Mouse (Mus musculus): ENCODE data around the gene Hspa4. TPM values are rescaled to one million over a fixed set of nuclear protein-coding genes. Genes with fewer than 3 reads are reported as not detected.
A peak's percentile ranks its signal among the peaks of the same experiment; 100 is the strongest.
"Not testable (repeated sequence)": the region's sequence is repeated elsewhere in the genome, so short reads cannot be mapped to it uniquely, and the experiment has no call there.

The Hspa4 gene
- polyA plus RNA-seq, 1 experiment from 2014 or later = 43.2 TPM

DNA sequence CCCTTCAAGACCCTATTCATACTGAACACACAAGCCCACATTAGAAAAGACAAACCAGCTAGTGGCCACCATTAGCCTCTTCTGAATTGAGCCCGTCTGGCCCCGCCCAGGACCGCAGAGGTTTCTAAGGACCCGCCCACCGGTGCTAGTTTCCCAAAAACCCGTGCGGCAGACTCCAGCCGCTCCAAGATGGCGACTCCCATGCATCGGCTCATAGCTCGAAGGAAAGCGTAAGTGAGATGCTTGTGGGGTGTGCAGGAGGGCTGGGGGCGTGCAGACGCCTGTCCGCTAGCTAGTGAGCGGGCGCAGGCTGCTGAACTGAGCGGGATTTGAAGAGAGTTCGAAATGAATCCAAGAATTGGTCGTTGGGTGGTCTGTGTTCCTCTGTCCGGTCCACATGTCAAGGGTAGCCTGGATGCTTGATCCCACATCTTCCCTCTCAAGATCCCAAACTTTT lies 24.3 kb upstream of the Hspa4 start, which contains the start of gene Zcchc10:
Gene Zcchc10 (plus strand): TSS at position 168 of the 457 bp plus-strand sequence.
- H3K4me3 ChIP-seq = peak within 1 kb of the TSS; percentile 65
- under 1% methylated on average over 21 of the region's 21 CpGs for WGBS
- peak within 1 kb of the TSS; percentile 66 for H3K4me2 ChIP-seq
- H3K4me1 ChIP-seq = peaks cover 12% of the 10 kb centered on the region
- H3K9me3 ChIP-seq = no peaks in the 10 kb centered on the region
- H3K27me3 ChIP-seq (replicated peaks) = no peaks in the 10 kb centered on the region
- peak within 1 kb of the TSS; percentile 70 for H3K9ac ChIP-seq
- peaks cover 16% of the 10 kb centered on the region; the same call in 1 of the 2 replicates for H3K36me3 ChIP-seq (replicated peaks)
- peak; percentile 93 for ATAC-seq (replicated peaks)
- H3K27ac ChIP-seq = peak within 1 kb of the TSS; percentile 76

DNA sequence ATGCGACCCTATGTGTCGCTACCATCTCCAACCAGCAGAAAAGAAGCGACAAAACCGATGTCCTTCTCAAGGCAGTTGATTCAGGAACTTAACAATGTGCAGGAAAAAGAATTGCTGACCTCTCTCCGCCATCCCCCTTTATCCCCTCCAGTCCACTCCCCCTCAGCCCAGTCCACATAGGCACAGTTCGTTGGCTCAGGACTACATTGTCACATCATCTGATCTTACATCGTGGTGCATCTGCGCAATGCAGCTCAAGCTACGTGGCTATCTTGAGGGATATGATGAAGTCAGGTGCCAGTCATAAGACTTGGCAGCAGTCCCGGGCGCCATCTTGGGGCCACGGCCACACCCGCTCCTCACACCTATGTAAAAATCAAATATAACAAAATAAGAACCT lies 19.6 kb upstream of the Hspa4 start:
- H3K9me3 ChIP-seq; ATAC-seq (replicated peaks); H3K4me3 ChIP-seq; H3K27me3 ChIP-seq (replicated peaks); H3K4me1 ChIP-seq; H3K4me2 ChIP-seq; H3K9ac ChIP-seq; H3K36me3 ChIP-seq (replicated peaks); H3K27ac ChIP-seq: not testable (repeated sequence)
- WGBS = 94% methylated on average over 13 of the region's 13 CpGs

DNA sequence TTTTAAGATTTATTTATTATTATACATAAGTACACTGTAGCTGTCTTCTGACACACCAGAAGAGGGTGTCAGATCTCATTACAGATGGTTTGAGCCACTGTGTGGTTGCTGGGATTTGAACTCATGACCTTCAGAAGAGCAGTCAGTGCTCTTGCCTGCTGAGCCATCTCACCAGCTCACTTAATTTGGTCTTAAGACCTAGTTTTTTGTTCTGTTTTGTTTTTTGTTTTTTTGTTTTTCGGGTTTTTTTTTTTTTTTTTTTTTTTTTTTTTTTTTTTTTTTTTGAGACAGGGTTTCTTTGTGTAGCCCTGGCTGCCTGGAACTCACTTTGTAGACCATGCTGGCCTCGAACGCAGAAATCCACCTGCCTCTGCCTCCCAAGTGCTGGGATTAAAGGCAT lies 18.3 kb upstream of the Hspa4 start:
- H3K27ac ChIP-seq; H3K4me2 ChIP-seq; H3K4me3 ChIP-seq; H3K9me3 ChIP-seq; H3K27me3 ChIP-seq (replicated peaks); ATAC-seq (replicated peaks); H3K36me3 ChIP-seq (replicated peaks); H3K4me1 ChIP-seq; H3K9ac ChIP-seq: not testable (repeated sequence)
- 73% methylated on average over 3 of the region's 3 CpGs for WGBS

DNA sequence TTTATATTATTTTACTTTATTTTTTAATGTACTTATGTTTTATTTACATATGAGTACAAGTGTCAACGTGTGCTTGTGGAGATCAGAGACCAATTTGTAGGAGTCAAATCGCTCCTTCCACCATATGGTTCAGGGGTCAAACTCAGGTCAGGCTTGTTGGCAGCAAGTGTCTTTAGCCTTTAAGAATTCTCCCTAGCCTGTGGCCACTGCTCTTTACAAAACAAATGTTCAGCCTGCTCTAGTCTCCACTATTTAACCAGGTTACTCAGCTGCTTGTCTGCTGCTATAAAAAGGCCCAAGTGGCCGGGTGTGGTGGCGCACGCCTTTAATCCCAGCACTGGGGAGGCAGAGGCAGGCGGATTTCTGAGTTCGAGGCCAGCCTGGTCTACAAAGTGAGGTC lies 17.8 kb upstream of the Hspa4 start:
- 85% methylated on average over 7 of the region's 7 CpGs for WGBS
- Histone ChIP-seq H3K36me3 (replicated peaks) (no peaks in the 10 kb centered on the region), H3K4me2 (no peak overlapping the region), H3K27me3 (replicated peaks) (no peaks in the 10 kb centered on the region), H3K4me3 (no peak overlapping the region), H3K9ac (no peak overlapping the region), H3K4me1 (no peaks in the 10 kb centered on the region), H3K9me3 (no peaks in the 10 kb centered on the region), H3K27ac (no peak overlapping the region)
- ATAC-seq (replicated peaks) = no peak

DNA sequence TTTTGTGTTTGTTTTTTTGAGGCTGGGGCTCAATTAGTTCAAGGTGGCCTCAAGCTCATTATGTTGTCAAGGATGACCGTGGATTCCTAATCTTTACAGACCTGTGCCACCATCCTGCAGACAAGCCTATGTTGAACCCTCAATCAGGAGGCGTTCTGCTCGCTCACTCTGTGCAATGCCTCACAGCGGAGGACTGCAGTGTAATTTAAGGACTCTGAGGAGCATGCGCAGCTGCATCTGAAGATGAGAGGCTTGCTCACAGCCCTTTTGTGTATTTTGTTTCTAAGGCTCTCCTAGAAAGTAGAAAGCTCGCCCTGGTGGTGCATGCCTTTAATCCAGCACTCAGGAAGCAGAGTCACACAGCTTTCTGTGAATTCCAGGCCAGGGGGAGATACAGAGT lies 16.7 kb upstream of the Hspa4 start:
- no peak overlapping the region for H3K9ac ChIP-seq
- H3K9me3 ChIP-seq = no peaks in the 10 kb centered on the region
- no peaks in the 10 kb centered on the region for H3K27me3 ChIP-seq (replicated peaks)
- no peaks in the 10 kb centered on the region for H3K36me3 ChIP-seq (replicated peaks)
- H3K4me2 ChIP-seq = no peak overlapping the region
- no peak overlapping the region for H3K27ac ChIP-seq
- H3K4me1 ChIP-seq = no peaks in the 10 kb centered on the region
- no peak overlapping the region for H3K4me3 ChIP-seq
- 58% methylated on average over 6 of the region's 6 CpGs for WGBS
- no peak for ATAC-seq (replicated peaks)

DNA sequence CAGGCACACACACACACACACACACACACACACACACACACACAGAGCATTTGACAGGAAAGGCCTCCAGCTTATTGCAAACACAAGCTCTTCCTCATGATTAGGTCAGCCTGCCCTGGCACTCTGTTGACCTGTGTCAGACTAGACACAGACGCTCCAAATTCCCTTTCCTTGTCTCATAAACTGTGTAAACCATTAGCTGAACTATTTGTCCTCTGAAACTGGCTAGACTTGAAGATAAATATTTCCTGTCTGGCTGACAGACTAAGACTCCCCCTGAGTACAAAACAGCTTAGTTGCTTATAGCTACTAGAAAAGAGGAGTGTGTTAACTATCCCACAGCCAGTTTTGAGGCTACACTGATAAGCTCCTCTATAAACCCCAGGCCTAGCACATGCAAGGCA lies 14.5 kb upstream of the Hspa4 start:
- no peaks in the 10 kb centered on the region for H3K9me3 ChIP-seq
- H3K4me3 ChIP-seq = no peak overlapping the region
- H3K36me3 ChIP-seq (replicated peaks) = no peaks in the 10 kb centered on the region
- ATAC-seq (replicated peaks) = no peak
- H3K9ac ChIP-seq = no peak overlapping the region
- no peaks in the 10 kb centered on the region for H3K27me3 ChIP-seq (replicated peaks)
- H3K27ac ChIP-seq = no peak overlapping the region
- H3K4me1 ChIP-seq = no peaks in the 10 kb centered on the region
- H3K4me2 ChIP-seq = no peak overlapping the region
- WGBS = 56% methylated on average over 1 of the region's 1 CpGs

DNA sequence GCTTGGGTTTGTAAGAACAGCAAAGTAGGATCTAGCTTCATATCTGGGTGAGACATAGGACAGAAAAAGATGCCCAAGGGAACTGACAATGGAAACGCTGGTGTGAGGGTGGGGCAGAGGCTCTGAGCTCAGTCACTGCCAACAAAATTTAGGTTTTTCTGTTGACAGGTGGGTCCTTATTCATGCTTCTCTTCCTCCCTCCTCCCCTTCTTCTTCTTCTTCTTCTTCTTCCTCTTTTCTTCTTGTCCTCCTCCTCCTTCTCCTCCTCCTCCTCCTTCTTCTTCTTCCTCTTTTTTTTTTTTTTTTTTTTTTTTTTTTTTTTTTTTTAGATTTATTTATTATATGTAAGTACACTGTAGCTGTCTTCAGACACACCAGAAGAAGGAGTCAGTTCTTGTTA lies 12.6 kb upstream of the Hspa4 start:
- 92% methylated on average over 1 of the region's 1 CpGs for WGBS
- H3K4me1 ChIP-seq; H3K36me3 ChIP-seq (replicated peaks); H3K27me3 ChIP-seq (replicated peaks); H3K9me3 ChIP-seq; H3K4me2 ChIP-seq; H3K9ac ChIP-seq; H3K4me3 ChIP-seq; H3K27ac ChIP-seq; ATAC-seq (replicated peaks): not testable (repeated sequence)

DNA sequence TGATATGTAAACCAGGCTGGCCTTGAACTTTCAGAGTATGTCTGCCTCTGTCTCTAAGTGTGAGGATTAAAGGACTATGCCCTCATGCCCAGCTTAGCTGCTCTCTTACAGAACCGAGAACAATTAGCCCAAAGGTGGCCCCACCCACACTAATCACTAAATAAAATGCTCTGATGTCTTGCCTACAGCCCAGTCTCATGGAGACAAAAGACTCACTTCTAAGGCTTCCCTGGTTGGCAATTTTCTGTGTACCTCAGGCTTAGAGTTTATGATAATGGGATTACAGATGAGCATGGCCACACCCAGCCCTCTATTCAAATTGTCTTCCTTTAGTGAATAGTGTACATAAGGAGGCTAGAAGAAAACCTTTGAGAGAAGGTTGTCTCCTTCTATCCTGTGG lies 11.1 kb upstream of the Hspa4 start:
- Histone ChIP-seq H3K4me2 (no peak overlapping the region), H3K9me3 (no peaks in the 10 kb centered on the region), H3K9ac (no peak overlapping the region), H3K4me1 (no peaks in the 10 kb centered on the region), H3K36me3 (replicated peaks) (no peaks in the 10 kb centered on the region), H3K4me3 (no peak overlapping the region), H3K27ac (no peak overlapping the region), H3K27me3 (replicated peaks) (no peaks in the 10 kb centered on the region)
- ATAC-seq (replicated peaks) = no peak
- 24% methylated on average over 1 of the region's 1 CpGs for WGBS

DNA sequence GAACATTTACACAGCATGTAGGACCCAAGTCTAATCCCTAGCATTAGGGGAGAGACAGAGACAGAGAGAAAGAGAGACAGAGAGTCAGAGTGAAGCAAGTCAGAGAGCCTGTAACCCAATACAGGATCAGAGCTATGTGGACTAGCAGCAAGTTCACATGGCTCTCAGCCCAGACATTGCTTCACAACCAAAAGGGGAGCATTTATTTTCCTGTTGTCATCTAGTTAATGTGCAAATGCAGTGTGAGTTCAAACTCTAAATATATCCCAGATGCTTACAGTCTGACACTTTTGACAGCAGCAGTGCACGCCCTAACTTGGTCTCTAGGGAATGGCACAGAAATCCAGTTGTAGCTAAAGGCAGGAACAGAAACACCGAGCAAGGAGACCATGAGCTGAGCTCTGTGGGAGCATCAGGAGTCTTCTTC lies 8.6 kb upstream of the Hspa4 start:
- 67% methylated on average over 2 of the region's 2 CpGs for WGBS
- H3K9me3 ChIP-seq = no peaks in the 10 kb centered on the region

DNA sequence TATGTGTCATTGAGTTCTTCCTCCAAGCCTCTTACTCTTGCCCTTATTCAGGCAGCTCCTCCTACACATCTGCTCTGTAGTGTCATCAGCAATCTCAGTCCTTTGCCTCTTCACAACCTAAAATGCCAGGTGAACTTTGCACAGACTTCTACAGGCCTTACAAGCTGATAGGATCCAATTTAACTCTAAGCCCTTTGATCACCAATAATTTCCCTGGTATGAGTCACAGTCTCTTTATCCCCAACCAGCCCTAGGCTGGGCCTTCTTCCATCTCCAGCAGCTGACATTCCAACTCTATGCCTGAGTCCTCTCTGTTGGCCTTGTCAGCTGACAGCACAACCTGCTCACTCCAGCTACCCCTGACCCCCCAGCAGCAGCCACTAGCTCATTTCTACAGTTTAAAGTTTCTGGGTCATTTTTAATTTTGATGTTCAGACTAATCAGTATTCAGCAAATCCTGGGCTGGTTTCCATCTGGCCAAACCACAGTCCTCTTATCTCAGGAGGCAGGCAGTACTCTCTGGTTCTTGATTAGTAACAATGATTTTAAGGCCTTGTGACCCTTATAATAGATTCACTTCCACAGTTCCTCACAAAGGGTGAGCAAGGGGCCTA lies 8.1 kb upstream of the Hspa4 start:
- Histone ChIP-seq H3K27ac (no peak overlapping the region), H3K27me3 (replicated peaks) (no peaks in the 10 kb centered on the region), H3K36me3 (replicated peaks) (no peaks in the 10 kb centered on the region), H3K4me2 (no peak overlapping the region), H3K4me3 (no peak overlapping the region), H3K9me3 (no peaks in the 10 kb centered on the region), H3K4me1 (no peaks in the 10 kb centered on the region), H3K9ac (no peak overlapping the region)
- no peak for ATAC-seq (replicated peaks)

More for the DNA sequence above, 8.6 kb upstream of the Hspa4 start:
- H3K4me1 ChIP-seq = no peaks in the 10 kb centered on the region
- ATAC-seq (replicated peaks) = no peak
- no peak overlapping the region for H3K4me2 ChIP-seq
- H3K4me3 ChIP-seq = no peak overlapping the region
- no peak overlapping the region for H3K27ac ChIP-seq
- H3K9ac ChIP-seq = no peak overlapping the region
- no peaks in the 10 kb centered on the region for H3K27me3 ChIP-seq (replicated peaks)
- H3K36me3 ChIP-seq (replicated peaks) = no peaks in the 10 kb centered on the region

DNA sequence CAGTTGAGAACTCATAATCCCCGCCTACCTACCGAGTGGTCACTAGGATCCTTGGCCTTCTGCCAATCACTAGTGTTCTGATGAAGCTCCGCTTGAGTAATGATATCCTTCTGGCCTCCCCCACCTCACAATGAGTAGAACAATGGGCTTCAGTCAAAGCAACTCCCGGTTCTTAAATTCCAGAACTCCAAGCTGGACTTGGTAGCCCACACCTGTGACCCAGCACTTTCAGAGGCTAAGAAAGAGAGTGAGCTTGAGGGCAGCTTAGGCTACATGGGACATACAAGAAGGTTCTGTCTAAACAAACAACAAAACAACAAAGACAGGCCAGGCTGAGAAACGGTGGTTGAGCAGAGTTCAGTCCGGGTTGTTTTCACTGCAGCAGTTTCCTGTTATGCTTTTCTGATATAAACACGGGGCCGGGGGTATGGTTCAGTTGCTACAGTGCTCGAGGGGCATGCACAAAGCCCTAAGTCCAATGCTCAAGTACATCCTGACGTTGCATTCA lies 7.4 kb upstream of the Hspa4 start:
- H3K9ac ChIP-seq = no peak overlapping the region
- H3K27ac ChIP-seq = no peak overlapping the region
- no peaks in the 10 kb centered on the region for H3K27me3 ChIP-seq (replicated peaks)
- H3K9me3 ChIP-seq = no peaks in the 10 kb centered on the region
- no peak for ATAC-seq (replicated peaks)
- 70% methylated on average over 10 of the region's 10 CpGs for WGBS
- no peaks in the 10 kb centered on the region for H3K36me3 ChIP-seq (replicated peaks)
- H3K4me1 ChIP-seq = no peaks in the 10 kb centered on the region
- no peak overlapping the region for H3K4me3 ChIP-seq
- no peak overlapping the region for H3K4me2 ChIP-seq

DNA sequence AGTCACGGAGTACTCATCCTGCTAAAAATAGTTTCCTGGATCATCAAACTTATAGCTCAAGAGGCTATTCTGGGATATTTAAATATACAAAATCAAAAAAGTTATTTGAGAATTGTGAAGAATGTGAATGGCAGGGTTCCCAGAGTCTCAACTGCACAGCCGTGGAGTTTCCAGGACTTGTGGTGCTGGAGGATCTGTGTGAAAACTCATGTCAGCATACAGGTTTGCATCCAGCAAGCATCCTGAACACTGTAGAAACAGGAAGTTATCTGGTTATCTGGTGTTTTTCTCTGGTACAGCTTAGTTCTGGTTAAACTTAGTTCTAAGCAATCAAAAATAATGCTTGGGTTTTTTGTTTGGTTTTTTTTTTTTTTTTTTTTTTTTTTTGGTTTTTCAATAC lies 6.7 kb upstream of the Hspa4 start:
- WGBS = 93% methylated on average over 2 of the region's 2 CpGs
- no peak overlapping the region for H3K4me2 ChIP-seq
- ATAC-seq (replicated peaks) = no peak
- no peak overlapping the region for H3K27ac ChIP-seq
- H3K9ac ChIP-seq = no peak overlapping the region
- no peaks in the 10 kb centered on the region for H3K36me3 ChIP-seq (replicated peaks)
- H3K4me1 ChIP-seq = no peaks in the 10 kb centered on the region
- no peak overlapping the region for H3K4me3 ChIP-seq
- H3K27me3 ChIP-seq (replicated peaks) = no peaks in the 10 kb centered on the region
- no peaks in the 10 kb centered on the region for H3K9me3 ChIP-seq

DNA sequence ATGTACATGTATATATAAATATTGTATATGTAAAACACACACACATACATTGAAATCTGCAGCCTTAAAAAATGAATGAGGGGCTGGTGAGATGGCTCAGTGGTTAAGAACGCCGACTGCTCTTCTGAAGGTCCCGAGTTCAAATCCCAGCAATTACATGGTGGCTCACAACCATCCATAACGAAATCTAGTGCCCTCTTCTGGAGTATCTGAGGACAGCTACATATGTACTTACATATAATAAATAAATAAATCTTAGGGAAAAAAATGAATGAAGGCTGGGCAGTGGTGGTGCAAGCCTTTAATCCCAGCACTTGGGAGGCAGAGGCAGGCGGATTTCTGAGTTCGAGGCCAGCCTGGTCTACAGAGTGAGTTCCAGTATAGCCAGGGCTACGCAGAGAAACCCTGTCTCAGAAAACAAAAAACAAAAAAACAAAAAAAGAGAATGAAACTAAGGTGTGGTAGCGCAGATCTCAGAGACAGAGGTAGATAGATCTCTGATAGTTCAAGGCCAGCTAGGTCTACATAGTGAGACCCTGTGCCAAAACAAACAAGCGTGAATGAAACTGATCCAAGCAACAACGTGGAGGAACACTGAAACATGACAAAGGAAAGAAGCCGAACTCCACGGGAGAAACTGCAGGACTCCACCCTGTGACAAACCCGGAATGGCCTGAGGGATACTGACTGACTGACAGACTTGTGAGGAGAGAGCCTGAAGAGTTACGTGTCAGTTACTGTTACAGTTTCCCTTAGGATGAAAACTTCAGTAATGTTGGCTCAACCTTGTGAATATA lies 4.0 kb upstream of the Hspa4 start:
- Histone ChIP-seq H3K4me2 (no peak overlapping the region), H3K36me3 (replicated peaks) (no peaks in the 10 kb centered on the region), H3K4me1 (peaks cover 12% of the 10 kb centered on the region), H3K27me3 (replicated peaks) (no peaks in the 10 kb centered on the region), H3K4me3 (no peak overlapping the region), H3K9ac (no peak overlapping the region), H3K27ac (no peak overlapping the region), H3K9me3 (no peaks in the 10 kb centered on the region)
- no peak for ATAC-seq (replicated peaks)
- WGBS = 86% methylated on average over 14 of the region's 14 CpGs

All from midbrain, embryonic 15.5 days (tissue).